Comparison of ENCODE assay signal across 24 mouse cellular contexts in the genomic region with DNA sequence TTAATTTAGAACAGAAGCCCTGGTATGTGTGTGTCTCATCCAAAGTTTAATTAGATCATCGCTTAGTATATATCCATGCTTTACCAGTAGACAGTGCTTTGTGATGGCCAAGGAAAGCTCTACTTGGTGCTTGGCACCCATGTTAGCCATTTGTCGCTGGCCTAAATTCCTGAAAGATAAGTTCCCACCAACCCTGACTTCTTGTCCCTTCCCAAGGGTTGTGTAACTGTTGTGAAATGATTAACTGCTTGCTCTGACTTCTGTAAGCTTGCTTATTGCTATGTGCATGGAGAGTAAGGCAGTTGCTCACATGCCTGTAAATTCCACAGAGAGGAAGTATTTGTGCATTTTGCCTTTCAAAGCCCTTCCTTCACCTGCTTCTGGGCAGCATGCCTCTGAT. TPM values are rescaled to one million over a fixed set of nuclear protein-coding genes. Genes with fewer than 3 reads are reported as not detected.
A peak's percentile ranks its signal among the peaks of the same experiment; 100 is the strongest.
DNase-seq lines count a peak whose midpoint lies in the region; ATAC-seq and TF ChIP-seq lines count a peak whose summit lies in the region.
"Had no signal": no experiment of that assay in that cellular context is flagged by ENCODE, and none has a peak within 500 bp of the region (broad histone marks: within the 10 kb centered on the region; RNA-seq: fewer than 3 reads in every experiment).

No protein-coding gene starts in this region.

- no peaks in the 10 kb centered on the region for H3K9me3 ChIP-seq in neural tube, embryonic 15.5 days (replicated peaks)
- H3K9me3 ChIP-seq: forebrain, embryonic 13.5 days; intestine, embryonic 15.5 days; limb, embryonic 12.5 days; midbrain, embryonic 13.5 days; neural tube, embryonic 12.5 days had no signal

- H3K4me3 ChIP-seq in bone marrow macrophage, adult 2 months (ENCODE audit: insufficient read depth, low read length): no peak overlapping the region
- H3K4me3 ChIP-seq in neural tube, embryonic 15.5 days (replicated peaks): no peak overlapping the region
- H3K4me3 ChIP-seq: forebrain, embryonic 13.5 days; intestine, embryonic 15.5 days; limb, embryonic 12.5 days; midbrain, embryonic 13.5 days; neural tube, embryonic 12.5 days had no signal

- H3K4me1 ChIP-seq in bone marrow macrophage, adult 2 months (ENCODE audit: control insufficient read depth, insufficient read depth, low read length): peaks cover 36% of the 10 kb centered on the region
- peaks cover 6% of the 10 kb centered on the region for H3K4me1 ChIP-seq in neural tube, embryonic 15.5 days
- H3K4me1 ChIP-seq: intestine, embryonic 15.5 days had no signal

- H3K27ac ChIP-seq in bone marrow macrophage, adult 2 months (ENCODE audit: insufficient read depth, low read depth, low read length): peak overlapping the region; percentile 21; the same call in 1 of the 2 replicates
- H3K27ac ChIP-seq in neural tube, embryonic 15.5 days (replicated peaks): no peak overlapping the region
- H3K27ac ChIP-seq: forebrain, embryonic 13.5 days; intestine, embryonic 15.5 days; kidney, postnatal 0 days; limb, embryonic 12.5 days; midbrain, embryonic 13.5 days; neural tube, embryonic 12.5 days had no signal

- WGBS in neural tube, embryonic 15.5 days: 96% methylated on average over 2 of the region's 2 CpGs

- TF ChIP-seq CTCF in bone marrow macrophage, adult 2 months (IDR thresholded peaks at IDR 0.05; ENCODE audit: low read depth, low read length): no peak

- H3K36me3 ChIP-seq in neural tube, embryonic 15.5 days: no peaks in the 10 kb centered on the region
- H3K36me3 ChIP-seq: intestine, embryonic 15.5 days; limb, embryonic 12.5 days; midbrain, embryonic 13.5 days; neural tube, embryonic 12.5 days had no signal

- H3K4me2 ChIP-seq in neural tube, embryonic 15.5 days: no peak overlapping the region
- H3K4me2 ChIP-seq: forebrain, embryonic 13.5 days; heart, embryonic 11.5 days; intestine, embryonic 15.5 days; limb, embryonic 12.5 days; midbrain, embryonic 13.5 days; neural tube, embryonic 12.5 days had no signal

- peak; percentile 54 for ATAC-seq in megakaryocyte progenitor cell, adult 5-6 weeks (replicated peaks; ENCODE audit: poor library complexity)
- no peak for ATAC-seq in neural tube, embryonic 15.5 days (ENCODE audit: low FRiP score)
- ATAC-seq: forebrain, embryonic 13.5 days; hindbrain, embryonic 16.5 days; intestine, embryonic 15.5 days; midbrain, embryonic 13.5 days had no signal

- no peaks in the 10 kb centered on the region for H3K27me3 ChIP-seq in neural tube, embryonic 15.5 days (replicated peaks)
- H3K27me3 ChIP-seq: forebrain, embryonic 13.5 days; intestine, embryonic 15.5 days; limb, embryonic 12.5 days; midbrain, embryonic 13.5 days; neural tube, embryonic 12.5 days had no signal

- DNase-seq in kidney, adult 9 months: peak; percentile 50
- no peak for DNase-seq in kidney, adult 18-20 months
- peak; percentile 49 for DNase-seq in lung, postnatal 25 days (ENCODE audit: low spot score)
- no peak for DNase-seq in lung, postnatal 14 days
- no peak for DNase-seq in urinary bladder, postnatal 10 days (ENCODE audit: low spot score)
- DNase-seq: cerebellum, adult 2 months; cerebellum, postnatal 36 days; embryo, embryonic 11 days; heart, adult 11 months; lung, adult 18-20 months; retina, postnatal 1 day had no signal

- TF ChIP-seq POLR2A in bone marrow macrophage, adult 2 months (IDR thresholded peaks at IDR 0.05; ENCODE audit: borderline replicate concordance, low read depth, low read length): no peak

- H3K9ac ChIP-seq in neural tube, embryonic 15.5 days (replicated peaks): no peak overlapping the region
- H3K9ac ChIP-seq: forebrain, embryonic 13.5 days; intestine, embryonic 15.5 days; limb, embryonic 12.5 days; midbrain, embryonic 13.5 days; neural tube, embryonic 12.5 days had no signal

RNA-seq across cellular contexts. Expression of gene Tmem38b, which starts 4.7 kb away (rescaled TPM):
- 77.8 and 77.9 TPM in 2 replicates for polyA plus RNA-seq in bone marrow macrophage, adult 2 months (2012; ENCODE audit: insufficient read depth, insufficient read length, missing spikeins)
- total RNA-seq in megakaryocyte progenitor cell, adult 5-6 weeks (2015): 25.2 and 25.5 TPM in 2 replicates
- 13.2 and 14.3 TPM in 2 replicates for total RNA-seq in megakaryocyte progenitor cell, adult 5-6 weeks (2017)
- 7.2 and 7.4 TPM in 2 replicates for polyA plus RNA-seq in neural tube, embryonic 15.5 days (2015; fragmentation: Nextera tagmentation; extraction: Ambion mirVana)

RNA-seq across cellular contexts. Expression of gene Tal2, which starts 51.1 kb away (rescaled TPM):
- 1.8 and 2.9 TPM in 2 replicates for polyA plus RNA-seq in bone marrow macrophage, adult 2 months (2012; ENCODE audit: insufficient read depth, insufficient read length, missing spikeins)
- not detected in 2 replicates for total RNA-seq in megakaryocyte progenitor cell, adult 5-6 weeks (2015)
- total RNA-seq in megakaryocyte progenitor cell, adult 5-6 weeks (2017): 0.24 TPM in 1 of 2 replicates, not detected in the other
- polyA plus RNA-seq in neural tube, embryonic 15.5 days (2015; fragmentation: Nextera tagmentation; extraction: Ambion mirVana): 0.11 and 0.17 TPM in 2 replicates
- polyA plus RNA-seq: heart, postnatal 0 days; spleen, adult 2 months had no signal

Comparison
In these comparisons a context has a peak if more than half of its experiments do, and no peak if none do; other contexts are left out.
1. DNase-seq: peak in kidney, adult 9 months (single experiment) and lung, postnatal 25 days (single experiment); none in kidney, adult 18-20 months (single experiment), lung, postnatal 14 days (single experiment) and urinary bladder, postnatal 10 days (single experiment).